In genomic region chr9:42163011-42163410, GRCm38 (mm10) we compare ENCODE assay signal across 22 mouse cellular contexts. TPM values are rescaled to one million over a fixed set of nuclear protein-coding genes. Genes with fewer than 3 reads are reported as not detected.
A peak's percentile ranks its signal among the peaks of the same experiment; 100 is the strongest.
DNase-seq lines count a peak whose midpoint lies in the region; ATAC-seq lines count a peak whose summit lies in the region.
"Had no signal": no experiment of that assay in that cellular context is flagged by ENCODE, and none has a peak within 500 bp of the region (broad histone marks: within the 10 kb centered on the region; RNA-seq: fewer than 3 reads in every experiment).

No protein-coding gene starts in this region.

- ATAC-seq in megakaryocyte, adult 5-6 weeks (ENCODE audit: poor library complexity, severe bottlenecking), result no peak
- no peak for ATAC-seq in midbrain, embryonic 11.5 days (ENCODE audit: low FRiP score)
- no peak for ATAC-seq in midbrain, embryonic 14.5 days (ENCODE audit: low FRiP score, low TSS enrichment)
- ATAC-seq: activated CD4-positive, CD25-positive, alpha-beta regulatory T cell, adult 4 months; CD4-positive, CD25-positive, alpha-beta regulatory T cell, adult 4 months; Patski had no signal

- no peaks in the 10 kb centered on the region for H3K36me3 ChIP-seq in megakaryocyte, embryonic 14.5 days (replicated peaks; ENCODE audit: low read length)
- no peaks in the 10 kb centered on the region for H3K36me3 ChIP-seq in midbrain, embryonic 11.5 days (ENCODE audit: control insufficient read depth, insufficient read depth, low read length)
- no peaks in the 10 kb centered on the region for H3K36me3 ChIP-seq in midbrain, embryonic 14.5 days (ENCODE audit: control insufficient read depth, insufficient read depth, low read length)
- H3K36me3 ChIP-seq: G1E had no signal

- no peaks in the 10 kb centered on the region for H3K27me3 ChIP-seq in megakaryocyte, embryonic 14.5 days (replicated peaks)
- no peaks in the 10 kb centered on the region for H3K27me3 ChIP-seq in midbrain, embryonic 11.5 days (ENCODE audit: control insufficient read depth, insufficient read depth, low read length)
- H3K27me3 ChIP-seq in midbrain, embryonic 14.5 days (ENCODE audit: control insufficient read depth, insufficient read depth, low read length), result no peaks in the 10 kb centered on the region
- H3K27me3 ChIP-seq: CH12.LX had no signal

- H3K4me1 ChIP-seq in megakaryocyte, embryonic 14.5 days, result no peaks in the 10 kb centered on the region
- no peaks in the 10 kb centered on the region for H3K4me1 ChIP-seq in midbrain, embryonic 11.5 days (ENCODE audit: control insufficient read depth, insufficient read depth, low read length)
- H3K4me1 ChIP-seq in midbrain, embryonic 14.5 days (ENCODE audit: control insufficient read depth, insufficient read depth, low read length), result no peaks in the 10 kb centered on the region

- WGBS in midbrain, embryonic 11.5 days, result 85% methylated on average over 4 of the region's 4 CpGs
- 89% methylated on average over 4 of the region's 4 CpGs for WGBS in midbrain, embryonic 14.5 days

- no peak overlapping the region for H3K9ac ChIP-seq in midbrain, embryonic 11.5 days (ENCODE audit: low read length)
- no peak overlapping the region for H3K9ac ChIP-seq in midbrain, embryonic 14.5 days (replicated peaks; ENCODE audit: low read length)

- H3K27ac ChIP-seq in midbrain, embryonic 11.5 days (ENCODE audit: low read depth, low read length), result no peak overlapping the region
- no peak overlapping the region for H3K27ac ChIP-seq in midbrain, embryonic 14.5 days (replicated peaks; ENCODE audit: low read depth, low read length)

- no peak overlapping the region for H3K4me2 ChIP-seq in midbrain, embryonic 11.5 days
- no peak overlapping the region for H3K4me2 ChIP-seq in midbrain, embryonic 14.5 days (ENCODE audit: low read length)

- peaks cover 9% of the 10 kb centered on the region for H3K9me3 ChIP-seq in megakaryocyte, embryonic 14.5 days
- no peaks in the 10 kb centered on the region for H3K9me3 ChIP-seq in midbrain, embryonic 11.5 days (ENCODE audit: control insufficient read depth, low read length)
- no peaks in the 10 kb centered on the region for H3K9me3 ChIP-seq in midbrain, embryonic 14.5 days (ENCODE audit: control insufficient read depth, low read length)
- H3K9me3 ChIP-seq: G1E had no signal

- peak overlapping the region; percentile 47 for H3K4me3 ChIP-seq in megakaryocyte, embryonic 14.5 days (replicated peaks)
- H3K4me3 ChIP-seq in midbrain, embryonic 11.5 days (ENCODE audit: low read depth, low read length), result no peak overlapping the region
- H3K4me3 ChIP-seq in midbrain, embryonic 14.5 days (replicated peaks; ENCODE audit: low read depth, low read length), result no peak overlapping the region

- DNase-seq in heart, adult 11 months, result peak; percentile 64
- no peak for DNase-seq in heart, adult 18-20 months
- DNase-seq in midbrain, embryonic 11.5 days (ENCODE audit: low spot score, missing footprints), result peak; percentile 57
- no peak for DNase-seq in midbrain, embryonic 14.5 days
- DNase-seq: adrenal gland, adult 2 months; adrenal gland, adult 8-10 months; adrenal gland, postnatal 10 days; adrenal gland, postnatal 14 days; adrenal gland, postnatal 25 days; adrenal gland, postnatal 36 days; B cell, adult 2 months; cerebellum, adult 11 months; cerebellum, adult 11-12 months; cerebellum, adult 18-20 months had no signal

RNA-seq across cellular contexts. Expression of gene Sorl1, which starts 38.9 kb away (rescaled TPM):
- total RNA-seq in heart, adult 18-20 months (2021), result 10 to 100 TPM; 13.0 to 19.8 TPM
- 0.28 TPM in 1 of 2 replicates, not detected in the other for polyA plus RNA-seq in megakaryocyte, embryonic 14.5 days (2012; ENCODE audit: insufficient read depth, low replicate concordance)
- total RNA-seq in megakaryocyte, adult 5-6 weeks (2015), result 108 and 111 TPM in 2 replicates
- 123 and 172 TPM in 2 replicates for total RNA-seq in megakaryocyte, adult 5-6 weeks (2017)
- 3.1 and 3.8 TPM in 2 replicates for polyA plus RNA-seq in midbrain, embryonic 11.5 days (2014; fragmentation: Nextera tagmentation; extraction: Ambion mirVana)
- polyA plus RNA-seq in midbrain, embryonic 14.5 days (2014; fragmentation: Nextera tagmentation; extraction: Ambion mirVana), result 8.3 and 8.8 TPM in 2 replicates
- total RNA-seq: MEL had no signal

Comparison
In these comparisons a context has a peak if more than half of its experiments do, and no peak if none do; other contexts are left out.
1. DNase-seq: peak in heart, adult 11 months (single experiment) and midbrain, embryonic 11.5 days (single experiment); none in heart, adult 18-20 months (0 of 2) and midbrain, embryonic 14.5 days (single experiment).